Mouse (Mus musculus): ENCODE data around the gene Tomm70a.

The Tomm70a gene

DNA sequence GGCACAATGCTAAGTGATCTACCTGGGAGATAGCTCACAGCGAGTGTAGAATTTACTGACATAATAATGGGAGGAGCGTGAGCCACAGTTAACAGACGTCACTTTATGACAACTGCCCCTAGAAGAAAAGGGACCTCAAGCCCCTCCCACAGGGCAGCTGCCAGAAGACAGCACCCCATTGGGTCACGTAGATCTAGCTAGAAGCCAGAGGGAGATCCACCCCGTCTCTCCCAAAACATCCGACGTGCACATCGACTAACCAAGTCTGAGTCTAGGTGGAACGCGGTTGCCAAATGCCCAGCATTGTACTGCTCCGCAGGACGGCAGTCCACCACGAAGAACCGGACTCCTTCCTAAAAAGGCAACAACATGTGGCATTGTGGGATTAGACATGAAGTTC is 69.7 kb downstream of the Tomm70a start:
- no peak for DNase-seq (ENCODE audit: low read depth, low spot score)

DNA sequence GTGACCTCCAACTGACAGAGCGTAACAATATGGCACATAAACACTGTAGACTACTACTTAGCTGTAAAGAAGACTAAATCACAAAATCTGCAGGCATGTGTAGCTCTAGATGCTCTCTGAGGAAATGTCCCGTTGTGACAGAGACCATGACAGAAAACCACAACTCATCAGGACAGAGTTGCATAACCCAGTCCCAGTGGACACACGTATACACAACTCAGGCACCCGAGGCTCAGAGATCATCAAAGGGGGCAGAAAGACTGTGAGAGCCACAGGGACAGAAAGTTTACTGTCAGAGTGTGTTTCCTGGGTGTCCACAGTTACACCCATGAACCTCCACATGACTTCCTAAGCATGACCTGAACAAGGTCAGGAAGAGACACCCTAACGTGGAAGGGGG is 75.1 kb downstream of the Tomm70a start:
- no peak for DNase-seq (ENCODE audit: low read depth, low spot score)

DNA sequence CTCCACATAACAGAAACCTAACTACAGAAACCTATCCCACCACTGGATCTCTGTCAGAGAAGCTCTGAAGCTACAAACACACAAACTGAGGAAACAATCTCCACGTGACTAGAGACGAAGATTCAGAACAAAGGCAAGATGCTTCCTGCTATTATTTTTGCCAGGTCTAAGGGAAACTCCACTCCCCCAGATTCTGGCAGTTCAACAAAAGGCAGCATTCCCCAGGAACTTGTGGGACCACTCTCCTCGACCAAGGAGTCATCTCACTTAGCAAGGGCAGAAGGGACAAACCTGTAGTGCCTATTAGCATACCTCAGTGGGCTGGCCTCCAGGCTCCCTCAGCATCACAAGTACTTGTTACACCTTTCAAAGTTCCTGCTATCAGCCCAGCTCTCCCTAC is 75.8 kb downstream of the Tomm70a start:
- DNase-seq (ENCODE audit: low read depth, low spot score), result no peak

All from A20 (cell line).